Mouse (Mus musculus) adrenal gland, postnatal 25 days (tissue): ENCODE data around the gene Fbxl13. TPM values are rescaled to one million over a fixed set of nuclear protein-coding genes. Genes with fewer than 3 reads are reported as not detected.

Experiments used
- DNase-seq: peaks from one replicate; pipeline ENCODE4 v3.0.0; 2021; ENCODE audit warnings: mixed read lengths
- total RNA-seq: library from RNA; stranded (reverse); gene quantifications from 2 replicates; pipeline ENCODE4 v1.2.3, GENCODE M21; 2021

Fbxl13 gene
- total RNA-seq, 1 experiment from 2014 or later = not detected

GRCm38 (mm10) chr5:21574386-21575209 lies 70.8 kb downstream of the Fbxl13 start:
- DNase-seq = no peak

GRCm38 (mm10) chr5:21572764-21573416 lies 72.5 kb downstream of the Fbxl13 start:
- no peak for DNase-seq

GRCm38 (mm10) chr5:21567784-21568183 lies 77.7 kb downstream of the Fbxl13 start:
- DNase-seq = no peak

- no peak for DNase-seq
Measured at GRCm38 (mm10) chr5:21565392-21566065, 79.9 kb downstream of the Fbxl13 start.

GRCm38 (mm10) chr5:21563936-21564335 lies 81.5 kb downstream of the Fbxl13 start:
- no peak for DNase-seq

- DNase-seq = no peak
Measured at GRCm38 (mm10) chr5:21556502-21556901, 88.9 kb downstream of the Fbxl13 start.

GRCm38 (mm10) chr5:21554732-21555131 lies 90.7 kb downstream of the Fbxl13 start:
- DNase-seq = no peak

GRCm38 (mm10) chr5:21553685-21554084 lies 91.7 kb downstream of the Fbxl13 start:
- DNase-seq = no peak

GRCm38 (mm10) chr5:21547005-21547404 lies 98.4 kb downstream of the Fbxl13 start:
- no peak for DNase-seq

- peak; percentile 36 for DNase-seq
Measured at GRCm38 (mm10) chr5:21545786-21546185, 99.6 kb downstream of the Fbxl13 start.

GRCm38 (mm10) chr5:21545227-21545626 lies 100.2 kb downstream of the Fbxl13 start:
- DNase-seq = no peak

GRCm38 (mm10) chr5:21544821-21545220 lies 100.6 kb downstream of the Fbxl13 start:
- no peak for DNase-seq

- DNase-seq = no peak
Measured at GRCm38 (mm10) chr5:21543409-21544201, 101.8 kb downstream of the Fbxl13 start, which contains the start of gene Lrrc17. Gene Lrrc17 (plus strand): TSS chr5:21543559.

- DNase-seq = no peak
Measured at GRCm38 (mm10) chr5:21542226-21542625, 103.2 kb downstream of the Fbxl13 start.

GRCm38 (mm10) chr5:21532921-21533320 lies 112.5 kb downstream of the Fbxl13 start:
- DNase-seq = no peak

- no peak for DNase-seq
Measured at GRCm38 (mm10) chr5:21532126-21532525, 113.3 kb downstream of the Fbxl13 start.

- no peak for DNase-seq
Measured at GRCm38 (mm10) chr5:21529110-21529720, 116.2 kb downstream of the Fbxl13 start.

- no peak for DNase-seq
Measured at GRCm38 (mm10) chr5:21528068-21528842, 117.2 kb downstream of the Fbxl13 start.

- DNase-seq = no peak
Measured at GRCm38 (mm10) chr5:21527488-21527911, 117.9 kb downstream of the Fbxl13 start.

- no peak for DNase-seq
Measured at GRCm38 (mm10) chr5:21526835-21527485, 118.5 kb downstream of the Fbxl13 start.
